Mouse (Mus musculus): ENCODE measurements around the gene Slc25a48.

DNA sequence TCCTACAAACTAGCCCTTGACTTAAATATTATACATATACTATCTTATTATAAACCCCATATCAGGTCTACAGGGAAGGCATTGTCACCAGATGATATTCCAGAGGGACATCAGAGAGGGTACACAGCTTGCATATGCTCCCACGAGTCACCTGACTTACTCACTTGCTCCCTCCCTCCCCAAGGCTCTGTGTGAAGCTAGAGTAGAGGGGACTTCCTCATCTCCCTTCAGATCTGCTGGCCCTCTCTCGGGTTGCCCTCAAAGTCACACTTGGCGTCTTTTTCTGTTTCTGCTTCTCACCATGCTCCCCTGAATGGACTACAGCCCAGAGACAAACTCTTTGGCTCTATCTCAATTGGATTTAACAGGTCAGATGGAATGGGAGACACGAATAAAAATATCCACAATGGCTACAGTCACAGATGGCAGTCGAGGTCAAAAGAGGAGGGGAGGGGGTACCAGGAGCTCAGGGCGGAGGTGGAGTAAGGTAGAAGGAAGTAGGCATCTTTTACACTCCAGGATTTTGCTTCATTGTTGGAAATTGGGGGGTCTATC, 63.8 kb downstream of the Slc25a48 start:
- TF ChIP-seq CTCF (IDR thresholded peaks at IDR 0.05; ENCODE audit: borderline replicate concordance, control insufficient read depth, extremely low read depth, insufficient read depth, low read length, poor library complexity) (no peak), POLR2A (IDR thresholded peaks at IDR 0.05; ENCODE audit: control insufficient read depth, extremely low read depth, insufficient read depth, low read length, poor library complexity) (no peak)
